ENCODE assay signal across 1 mouse cellular context in genomic region chr13:29430919-29431318, GRCm38 (mm10).
TF ChIP-seq lines count a peak whose summit lies in the region.

No protein-coding gene starts in this region.

TF ChIP-seq in MEL, 35 proteins besides CTCF, POLR2A, EP300 and RAD21 (continued from another document):
- TF ChIP-seq MAZ (IDR thresholded peaks at IDR 0.05; ENCODE audit: low read depth, low read length) (0 out of 2 replicates have a peak, but pooled peaks have one; percentile 29), ZMIZ1 (IDR thresholded peaks at IDR 0.05; ENCODE audit: low read depth, low read length) (no peak), MEF2A (IDR thresholded peaks at IDR 0.05; ENCODE audit: extremely low read depth, insufficient replicate concordance, low read depth, low read length, poor library complexity, severe bottlenecking) (no peak)
